Comparison of ENCODE assay signal across 25 mouse cellular contexts in the genomic region with DNA sequence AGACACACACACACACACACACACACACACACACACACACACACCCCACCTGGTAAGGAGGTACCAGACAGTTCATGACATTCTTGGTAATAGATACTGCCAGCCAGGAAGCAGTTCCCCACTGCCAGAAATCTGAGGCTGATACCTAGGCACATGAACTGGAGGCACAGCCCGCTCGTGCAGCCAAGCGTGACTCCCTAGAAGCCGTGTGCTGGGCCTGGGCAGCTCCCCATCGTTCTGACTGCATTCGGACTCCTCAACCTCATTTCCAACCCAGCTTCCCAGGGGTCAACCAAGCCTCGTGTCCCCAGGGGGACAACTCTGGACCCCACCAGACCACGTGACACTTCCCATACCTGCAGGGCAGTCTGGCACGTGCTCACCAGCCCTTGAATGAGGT. TPM values are rescaled to one million over a fixed set of nuclear protein-coding genes. Genes with fewer than 3 reads are reported as not detected.
DNase-seq lines count a peak whose midpoint lies in the region; ATAC-seq lines count a peak whose summit lies in the region.
"Had no signal": no experiment of that assay in that cellular context is flagged by ENCODE, and none has a peak within 500 bp of the region (broad histone marks: within the 10 kb centered on the region; RNA-seq: fewer than 3 reads in every experiment).

No protein-coding gene starts in this region.

- no peak overlapping the region for H3K9ac ChIP-seq in kidney, embryonic 16.5 days (replicated peaks; ENCODE audit: low read length)
- H3K9ac ChIP-seq: forebrain, embryonic 13.5 days; forebrain, postnatal 0 days; heart, embryonic 12.5 days; heart, embryonic 15.5 days; hindbrain, embryonic 14.5 days had no signal

- H3K9me3 ChIP-seq in kidney, embryonic 16.5 days (ENCODE audit: low read length): no peaks in the 10 kb centered on the region
- H3K9me3 ChIP-seq: forebrain, embryonic 10.5 days; forebrain, embryonic 13.5 days; G1E; heart, embryonic 12.5 days; heart, embryonic 15.5 days had no signal

- H3K4me2 ChIP-seq in kidney, embryonic 16.5 days (replicated peaks; ENCODE audit: low read depth, low read length): no peak overlapping the region
- H3K4me2 ChIP-seq: forebrain, embryonic 13.5 days; heart, embryonic 12.5 days; heart, embryonic 15.5 days; hindbrain, embryonic 14.5 days had no signal

- peak; percentile 72; the same call in 1 of the 2 replicates for ATAC-seq in kidney, embryonic 16.5 days (ENCODE audit: low FRiP score, low TSS enrichment)
- ATAC-seq: forebrain, embryonic 13.5 days; forebrain, postnatal 0 days; hindbrain, postnatal 0 days; Patski had no signal

- H3K27me3 ChIP-seq in kidney, embryonic 16.5 days (ENCODE audit: insufficient read depth, low read length): no peaks in the 10 kb centered on the region
- H3K27me3 ChIP-seq: forebrain, embryonic 13.5 days; heart, embryonic 12.5 days; heart, embryonic 15.5 days; Patski had no signal

- WGBS in kidney, embryonic 16.5 days: 33% methylated on average over 9 of the region's 9 CpGs

- peak; percentile 77 for DNase-seq in heart, adult 11 months
- no peak for DNase-seq in heart, postnatal 14 days
- DNase-seq in kidney, adult 18-20 months: no peak
- peak; percentile 41 to 48 for DNase-seq in kidney, postnatal 4 days
- DNase-seq in kidney, postnatal 25 days: no peak
- DNase-seq: adrenal gland, postnatal 10 days; adrenal gland, postnatal 36 days; cerebellum, adult 18-20 months; cerebellum, adult 9-10 months; cerebellum, postnatal 14 days; forebrain, postnatal 0 days; gastrocnemius, adult 2 months; gastrocnemius, postnatal 14 days; heart, adult 18-20 months; heart, postnatal 10 days; heart, postnatal 4 days had no signal

- H3K36me3 ChIP-seq in kidney, embryonic 16.5 days (ENCODE audit: insufficient read depth, low read length): peaks cover 58% of the 10 kb centered on the region

- no peak overlapping the region for H3K4me3 ChIP-seq in kidney, embryonic 16.5 days (ENCODE audit: low read length)
- H3K4me3 ChIP-seq: forebrain, embryonic 10.5 days; forebrain, embryonic 13.5 days; gastrocnemius, adult 2 months; heart, embryonic 12.5 days; heart, embryonic 15.5 days had no signal

- H3K4me1 ChIP-seq in kidney, embryonic 16.5 days (ENCODE audit: insufficient read depth, low read length): peaks cover 22% of the 10 kb centered on the region; the same call in 1 of the 2 replicates
- H3K4me1 ChIP-seq: forebrain, embryonic 10.5 days had no signal

- H3K27ac ChIP-seq in kidney, embryonic 16.5 days (ENCODE audit: low read length): peak overlapping the region; percentile 51
- H3K27ac ChIP-seq: forebrain, embryonic 10.5 days; forebrain, embryonic 13.5 days; gastrocnemius, adult 2 months; heart, embryonic 15.5 days; hindbrain, embryonic 14.5 days; hindbrain, postnatal 0 days had no signal

- intact Hi-C loops in heart, postnatal 14 days (cut with DNase I): no loop called here

RNA-seq across cellular contexts. Expression of a gene that starts 7.4 kb away (rescaled TPM):
- 10 to 100 TPM; 47.7 to 50.7 TPM for total RNA-seq in heart, postnatal 14 days (2021)
- 95.1 and 100 TPM in 2 replicates for polyA plus RNA-seq in kidney, embryonic 16.5 days (2015; fragmentation: Nextera tagmentation; extraction: Ambion mirVana)

RNA-seq across cellular contexts. Expression of a gene that starts 7.4 kb away (rescaled TPM):
- 10 to 100 TPM; 48.4 to 50.0 TPM for total RNA-seq in heart, postnatal 14 days (2021)
- 125 and 130 TPM in 2 replicates for polyA plus RNA-seq in kidney, embryonic 16.5 days (2015; fragmentation: Nextera tagmentation; extraction: Ambion mirVana)

RNA-seq across cellular contexts. Expression of a gene that starts 16.7 kb away (rescaled TPM):
- 100 to 1,000 TPM; 153 to 155 TPM for total RNA-seq in heart, postnatal 14 days (2021)
- 188 and 192 TPM in 2 replicates for polyA plus RNA-seq in kidney, embryonic 16.5 days (2015; fragmentation: Nextera tagmentation; extraction: Ambion mirVana)

RNA-seq across cellular contexts. Expression of a gene that starts 16.7 kb away (rescaled TPM):
- 10 to 100 TPM; 11.7 to 12.1 TPM for total RNA-seq in heart, postnatal 14 days (2021)
- polyA plus RNA-seq in kidney, embryonic 16.5 days (2015; fragmentation: Nextera tagmentation; extraction: Ambion mirVana): 56.9 and 58.8 TPM in 2 replicates

RNA-seq across cellular contexts. Expression of a gene that starts 21.9 kb away (rescaled TPM):
- total RNA-seq in heart, postnatal 14 days (2021): 10 to 100 TPM in 1 of 2 experiments, 1 to 10 TPM in 1; 8.8 to 10.3 TPM
- 70.7 and 75.1 TPM in 2 replicates for polyA plus RNA-seq in kidney, embryonic 16.5 days (2015; fragmentation: Nextera tagmentation; extraction: Ambion mirVana)

Comparison
In these comparisons a context has a peak if more than half of its experiments do, and no peak if none do; other contexts are left out.
1. DNase-seq: peak in heart, adult 11 months (single experiment) and kidney, postnatal 4 days (2 of 2); none in heart, postnatal 14 days (0 of 2), kidney, adult 18-20 months (single experiment) and kidney, postnatal 25 days (0 of 2).